Mouse (Mus musculus) midbrain, embryonic 10.5 days (tissue): Measurements from ENCODE around the gene Mtmr3. TPM values are rescaled to one million over a fixed set of nuclear protein-coding genes. Genes with fewer than 3 reads are reported as not detected.

Source experiments
- DNase-seq: peaks from one replicate; pipeline ENCODE4 v3.0.0-alpha.2; 2017; ENCODE audit warnings: low spot score
- H3K27ac ChIP-seq: fragments of 300-500 bp; sonication (generic); replicated peaks from 2 replicates; pipeline ENCODE4 v1.5.1; 2016; ENCODE audit warnings: mild to moderate bottlenecking
- H3K27me3 ChIP-seq: fragments of 300-500 bp; sonication (generic); 2 replicates; pipeline ENCODE4 v1.6.1; 2016; ENCODE audit warnings: low read depth, mild to moderate bottlenecking; ENCODE audit not compliant: poor library complexity, severe bottlenecking
- H3K36me3 ChIP-seq: fragments of 300-500 bp; sonication (generic); 2 replicates; pipeline ENCODE4 v1.6.1; 2016; ENCODE audit warnings: mild to moderate bottlenecking, moderate library complexity
- H3K4me1 ChIP-seq: fragments of 300-500 bp; sonication (generic); 2 replicates; pipeline ENCODE4 v1.6.1; 2016
- H3K4me3 ChIP-seq: fragments of 300-500 bp; sonication (generic); 2 replicates; pipeline ENCODE4 v1.5.1; 2016; ENCODE audit warnings: mild to moderate bottlenecking, moderate library complexity
- H3K9me3 ChIP-seq: fragments of 300-500 bp; sonication (generic); replicated peaks from 2 replicates; pipeline ENCODE4 v1.6.1; 2016; ENCODE audit warnings: mild to moderate bottlenecking
- WGBS: fragments of 180-500 bp; shearing (Covaris S2); methylation state at CpG from one replicate; pipeline ENCODE4 v1.1.7; 2016; 5-methylcytosine and 5-hydroxymethylcytosine counted together
- polyA plus RNA-seq: library from polyadenylated mRNA; unstranded; fragments of >200 nt; fragmentation: Nextera tagmentation; extraction: Ambion mirVana; gene quantifications from 2 replicates; pipeline ENCODE4 v1.2.1, GENCODE M21; 2016

The Mtmr3 gene
- polyA plus RNA-seq, 1 experiment from 2014 or later: 27.0 TPM

DNA sequence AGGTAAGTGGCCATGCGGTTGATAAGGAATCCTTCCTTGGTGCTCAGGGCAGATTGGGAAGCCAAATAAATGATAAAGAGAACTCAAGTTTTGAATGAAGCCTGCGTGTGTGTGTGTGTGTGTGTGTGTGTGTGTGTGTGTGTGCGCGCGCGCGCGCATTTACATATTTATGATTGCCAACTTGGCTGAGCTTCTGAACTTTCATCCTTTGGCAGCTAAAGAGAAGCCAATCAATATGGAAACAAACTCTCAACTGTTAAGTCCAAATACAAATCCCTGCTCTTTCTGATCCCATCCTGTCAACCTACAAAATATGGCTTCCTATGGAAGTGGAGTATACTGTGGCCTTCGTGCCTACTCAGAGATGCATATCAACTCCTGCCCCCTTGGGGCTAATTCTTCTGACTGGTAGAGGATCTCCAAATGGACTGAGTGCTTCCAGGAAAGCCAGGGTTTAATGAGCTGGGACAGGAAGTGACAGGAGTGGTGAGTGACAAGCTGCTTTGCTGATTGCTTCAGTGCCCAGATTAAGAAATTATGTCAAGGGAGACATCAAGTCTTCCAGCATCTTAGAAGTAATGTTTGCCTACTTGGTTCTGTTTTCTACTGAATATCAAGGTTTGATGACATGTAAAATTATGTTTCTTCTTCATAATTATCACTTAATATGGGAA is 148.3 kb downstream of the Mtmr3 start:
- Histone ChIP-seq H3K9me3 (no peaks in the 10 kb centered on the region), H3K27me3 (no peaks in the 10 kb centered on the region), H3K27ac (no peak overlapping the region), H3K36me3 (no peaks in the 10 kb centered on the region), H3K4me1 (no peaks in the 10 kb centered on the region), H3K4me3 (no peak overlapping the region)
- WGBS: 95% methylated on average over 9 of the region's 9 CpGs
- no peak for DNase-seq

DNA sequence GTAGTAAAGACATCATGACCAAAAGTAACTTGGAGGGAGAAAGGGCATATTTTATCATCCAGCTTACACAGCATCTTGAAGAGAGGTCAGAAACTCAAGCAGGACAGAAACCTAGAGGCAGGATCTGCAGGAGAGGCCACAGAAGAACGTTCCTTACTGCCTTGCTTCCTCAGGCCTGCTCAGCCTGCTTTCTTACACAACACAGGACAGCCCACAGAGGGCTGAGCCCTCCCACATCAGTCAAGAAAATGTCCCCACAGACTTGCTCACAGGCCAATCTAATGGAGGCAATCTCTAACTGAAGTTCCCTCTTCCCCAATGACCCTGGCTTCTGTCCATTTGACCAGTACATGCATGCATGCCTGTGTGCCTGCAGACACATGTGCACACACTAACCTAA is 152.4 kb downstream of the Mtmr3 start:
- no peaks in the 10 kb centered on the region for H3K9me3 ChIP-seq
- no peak for DNase-seq
- H3K27ac ChIP-seq: no peak overlapping the region
- no peak overlapping the region for H3K4me3 ChIP-seq
- WGBS: 61% methylated on average over 1 of the region's 1 CpGs
- H3K36me3 ChIP-seq: no peaks in the 10 kb centered on the region
- H3K27me3 ChIP-seq: no peaks in the 10 kb centered on the region
- H3K4me1 ChIP-seq: peaks cover 6% of the 10 kb centered on the region

DNA sequence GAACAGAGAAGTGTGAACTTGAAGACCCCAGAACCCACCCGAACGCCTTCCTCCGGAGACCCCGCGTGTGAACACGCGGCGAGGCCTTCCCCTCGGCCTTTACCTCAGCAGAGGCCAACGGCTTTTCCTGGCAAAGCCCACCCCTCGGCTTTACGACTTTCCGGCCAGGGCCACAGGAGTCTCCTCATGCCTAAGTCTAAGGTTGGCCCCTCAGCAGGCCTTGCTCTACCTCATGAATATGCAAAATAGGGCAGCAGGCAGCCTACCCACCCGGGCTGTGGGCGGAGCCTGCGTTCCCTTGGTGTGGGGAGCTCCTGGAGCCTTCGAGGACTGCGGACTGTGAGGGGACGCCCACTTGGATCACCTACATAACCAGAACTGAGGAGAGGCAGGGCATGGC is 153.7 kb downstream of the Mtmr3 start, which contains the start of gene Hormad2:
Hormad2 (minus strand) TSS at position 128 of the 400 bp plus-strand sequence.
- Histone ChIP-seq H3K4me1 (peaks cover 6% of the 10 kb centered on the region), H3K27me3 (no peaks in the 10 kb centered on the region), H3K4me3 (no peak within 1 kb of the TSS), H3K9me3 (no peaks in the 10 kb centered on the region), H3K27ac (no peak within 1 kb of the TSS), H3K36me3 (no peaks in the 10 kb centered on the region)
- 52% methylated on average over 19 of the region's 19 CpGs for WGBS
- DNase-seq: peak; percentile 27

DNA sequence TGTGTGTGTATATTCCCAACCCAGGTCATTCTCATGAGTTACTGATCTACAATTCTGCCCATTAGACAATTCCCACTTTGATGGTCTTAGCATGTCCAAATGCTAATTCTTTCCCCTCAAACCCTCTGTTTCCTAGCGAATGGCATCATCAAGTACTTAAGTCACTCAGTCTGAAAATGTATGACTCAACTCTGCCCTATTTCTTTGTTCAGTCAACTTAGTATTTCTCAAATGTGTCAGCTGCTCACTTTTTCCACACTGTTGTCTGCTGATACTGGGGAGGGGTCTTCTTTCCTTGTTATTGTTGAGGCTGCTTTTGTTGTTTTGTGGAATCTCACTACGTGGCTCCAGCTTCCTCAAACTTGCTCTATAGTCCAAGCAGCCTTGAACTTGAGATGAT is 156.5 kb downstream of the Mtmr3 start:
- no peaks in the 10 kb centered on the region for H3K27me3 ChIP-seq
- no peaks in the 10 kb centered on the region for H3K9me3 ChIP-seq
- no peak overlapping the region for H3K4me3 ChIP-seq
- H3K27ac ChIP-seq: no peak overlapping the region
- H3K4me1 ChIP-seq: peaks cover 6% of the 10 kb centered on the region
- no peak for DNase-seq
- no peaks in the 10 kb centered on the region for H3K36me3 ChIP-seq
- WGBS: 75% methylated on average over 2 of the region's 2 CpGs

DNA sequence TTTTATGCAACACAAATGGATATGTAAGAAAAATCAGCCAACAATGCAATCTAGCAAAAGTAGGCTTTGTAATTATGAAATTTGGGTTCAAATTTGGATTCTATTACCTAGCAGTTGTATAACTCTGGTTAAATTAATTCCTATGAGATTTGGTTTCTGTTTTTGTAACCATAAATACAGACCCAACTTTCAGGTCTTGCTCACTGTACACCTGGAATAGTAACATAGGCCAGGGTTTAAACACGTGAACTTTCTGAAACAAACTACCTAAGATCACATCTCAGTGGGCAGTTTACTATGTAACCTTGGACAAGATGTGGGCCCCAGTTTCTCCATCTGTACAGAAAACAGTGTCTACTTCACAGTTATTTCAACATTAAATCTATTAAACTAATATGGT is 157.3 kb downstream of the Mtmr3 start:
- WGBS: 81% methylated on average over 1 of the region's 1 CpGs
- Histone ChIP-seq H3K36me3 (no peaks in the 10 kb centered on the region), H3K27ac (no peak overlapping the region), H3K27me3 (no peaks in the 10 kb centered on the region), H3K4me3 (no peak overlapping the region), H3K9me3 (no peaks in the 10 kb centered on the region), H3K4me1 (peaks cover 6% of the 10 kb centered on the region)
- no peak for DNase-seq

DNA sequence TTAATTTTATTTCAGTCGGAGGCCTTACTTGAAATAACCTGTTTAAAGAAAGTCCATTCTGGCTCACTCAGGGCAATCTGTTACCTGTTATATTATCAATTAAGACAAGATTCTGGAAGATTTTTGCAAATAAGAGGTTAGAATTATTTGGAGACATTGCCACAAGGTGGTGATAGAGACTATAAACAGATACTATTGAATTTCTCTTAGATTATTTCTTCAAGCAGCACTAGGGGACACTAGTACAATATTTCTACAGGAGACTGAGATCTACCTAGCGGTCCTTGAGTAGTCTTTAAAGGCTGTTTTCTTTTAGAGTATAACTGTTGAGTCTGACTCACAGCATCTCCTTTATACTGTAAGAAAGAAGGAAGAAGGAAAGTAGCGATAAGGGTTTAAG is 158.0 kb downstream of the Mtmr3 start:
- peaks cover 6% of the 10 kb centered on the region for H3K4me1 ChIP-seq
- no peak overlapping the region for H3K27ac ChIP-seq
- DNase-seq: no peak
- no peaks in the 10 kb centered on the region for H3K27me3 ChIP-seq
- H3K9me3 ChIP-seq: no peaks in the 10 kb centered on the region
- 83% methylated on average over 3 of the region's 3 CpGs for WGBS
- H3K36me3 ChIP-seq: no peaks in the 10 kb centered on the region
- no peak overlapping the region for H3K4me3 ChIP-seq

DNA sequence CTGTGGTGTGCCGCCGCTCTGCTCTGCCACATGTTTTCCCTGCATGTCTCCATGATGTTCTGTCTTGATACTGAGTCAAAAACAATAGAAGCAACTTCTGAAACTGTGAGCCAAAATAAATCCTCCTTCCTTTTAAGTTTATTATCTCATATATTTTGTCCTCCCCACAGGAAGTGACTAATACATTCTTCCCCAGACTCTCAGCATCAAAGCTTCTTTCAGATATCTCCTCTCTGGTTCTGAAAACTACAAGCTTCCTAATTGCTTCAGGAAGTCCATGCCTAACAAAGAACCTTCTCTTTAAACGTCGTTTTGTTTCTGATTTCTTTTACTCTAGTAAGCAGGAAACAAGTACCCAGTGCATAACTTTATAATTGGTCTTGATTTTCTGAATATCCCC is 160.2 kb downstream of the Mtmr3 start:
- 74% methylated on average over 4 of the region's 4 CpGs for WGBS
- no peaks in the 10 kb centered on the region for H3K9me3 ChIP-seq
- DNase-seq: no peak
- H3K27me3 ChIP-seq: no peaks in the 10 kb centered on the region
- H3K27ac ChIP-seq: no peak overlapping the region
- no peaks in the 10 kb centered on the region for H3K4me1 ChIP-seq
- no peak overlapping the region for H3K4me3 ChIP-seq
- no peaks in the 10 kb centered on the region for H3K36me3 ChIP-seq

Other genes starting within 250 kb of the Mtmr3 start
- gene Hormad2, start 153.8 kb downstream of the Mtmr3 start, polyA plus RNA-seq: 0.17 and 0.22 TPM in 2 replicates
- not detected in 2 replicates for gene Gm11032, start 25.2 kb upstream of the Mtmr3 start, polyA plus RNA-seq
- gene Ascc2, start 42.9 kb upstream of the Mtmr3 start, polyA plus RNA-seq: 32.2 and 34.2 TPM in 2 replicates
- 639 and 680 TPM in 2 replicates for gene Uqcr10, start 109.5 kb upstream of the Mtmr3 start, polyA plus RNA-seq
- 83.9 and 86.7 TPM in 2 replicates for gene Zmat5, start 109.8 kb upstream of the Mtmr3 start, polyA plus RNA-seq
- 0.11 and 0.22 TPM in 2 replicates for gene Cabp7, start 151.9 kb upstream of the Mtmr3 start, polyA plus RNA-seq